Mouse (Mus musculus): ENCODE measurements around the gene Endov.

- TF ChIP-seq CTCF (IDR thresholded peaks at IDR 0.05; ENCODE audit: low read depth, low read length) = no peak
- no peak for TF ChIP-seq POLR2AphosphoS5 (IDR thresholded peaks at IDR 0.05; ENCODE audit: insufficient replicate concordance, low read depth, low read length)
- TF ChIP-seq TAL1 (conservative IDR thresholded peaks at IDR 0.05; ENCODE audit: low read depth, low read length) = no peak
- TF ChIP-seq GATA1 (IDR thresholded peaks at IDR 0.05; ENCODE audit: borderline replicate concordance, low read length) = no peak
- TF ChIP-seq GATA2 (IDR thresholded peaks at IDR 0.05; ENCODE audit: borderline replicate concordance, low read depth, low read length) = no peak
These were observed 49.9 kb downstream of the Endov start for GRCm38 (mm10) chr11:119541082-119541481.
